Mouse (Mus musculus) thymus, adult 2 months (tissue): Measurements from ENCODE around the gene Akap13. TPM values are rescaled to one million over a fixed set of nuclear protein-coding genes. Genes with fewer than 3 reads are reported as not detected.
A peak's percentile ranks its signal among the peaks of the same experiment; 100 is the strongest.

Experiments used
- DNase-seq: peaks from one replicate; pipeline ENCODE4 v3.0.0; 2021
- H3K27ac ChIP-seq: fragments of 200-500 bp; 2 replicates; pipeline ENCODE4 v1.5.1; 2012; ENCODE audit warnings: low read length, control low read depth; ENCODE audit not compliant: control insufficient read depth, insufficient read depth
- H3K27me3 ChIP-seq: fragments of 200-500 bp; 2 replicates; pipeline ENCODE4 v1.6.1; 2012; ENCODE audit warnings: mild to moderate bottlenecking, low read length, moderate library complexity, mixed read lengths; ENCODE audit not compliant: control insufficient read depth, insufficient read depth
- H3K36me3 ChIP-seq: fragments of 200-500 bp; 2 replicates; pipeline ENCODE4 v1.6.1; 2012; ENCODE audit warnings: mild to moderate bottlenecking, low read length, moderate library complexity; ENCODE audit not compliant: control insufficient read depth, insufficient read depth
- H3K4me1 ChIP-seq: fragments of 200-500 bp; replicated peaks from 2 replicates; pipeline ENCODE4 v1.6.1; 2012; ENCODE audit warnings: low read length; ENCODE audit not compliant: control insufficient read depth, insufficient read depth
- H3K4me3 ChIP-seq: fragments of 200-500 bp; 2 replicates; pipeline ENCODE4 v1.5.1; 2012; ENCODE audit warnings: mild to moderate bottlenecking, low read length, control low read depth, moderate library complexity; ENCODE audit not compliant: control insufficient read depth, insufficient read depth
- CTCF ChIP-seq: fragments of 200-500 bp; IDR thresholded peaks from 2 replicates; pipeline ENCODE4 v1.5.1; 2012; ENCODE audit warnings: mild to moderate bottlenecking, control low read depth, low read length, moderate library complexity, borderline replicate concordance; ENCODE audit not compliant: control insufficient read depth, poor library complexity, insufficient read depth; ENCODE audit errors: extremely low read depth
- POLR2A ChIP-seq: fragments of 200-500 bp; IDR thresholded peaks from 2 replicates; pipeline ENCODE4 v1.6.1; 2012; ENCODE audit warnings: mild to moderate bottlenecking, low read length, control low read depth, moderate library complexity; ENCODE audit not compliant: control insufficient read depth, poor library complexity, insufficient read depth; ENCODE audit errors: extremely low read depth
- WGBS: fragments of 180-500 bp; shearing (Covaris S2); methylation state at CpG from one replicate; pipeline ENCODE4 v1.1.7; 2018; 5-methylcytosine and 5-hydroxymethylcytosine counted together
- polyA plus RNA-seq: library from polyadenylated mRNA; depleted of rRNA; stranded (reverse); fragments of >200 nt; gene quantifications from 2 replicates; pipeline ENCODE4 v1.2.3, GENCODE M21; 2012

The Akap13 gene
- polyA plus RNA-seq, 1 experiment = 47.8 TPM

DNA sequence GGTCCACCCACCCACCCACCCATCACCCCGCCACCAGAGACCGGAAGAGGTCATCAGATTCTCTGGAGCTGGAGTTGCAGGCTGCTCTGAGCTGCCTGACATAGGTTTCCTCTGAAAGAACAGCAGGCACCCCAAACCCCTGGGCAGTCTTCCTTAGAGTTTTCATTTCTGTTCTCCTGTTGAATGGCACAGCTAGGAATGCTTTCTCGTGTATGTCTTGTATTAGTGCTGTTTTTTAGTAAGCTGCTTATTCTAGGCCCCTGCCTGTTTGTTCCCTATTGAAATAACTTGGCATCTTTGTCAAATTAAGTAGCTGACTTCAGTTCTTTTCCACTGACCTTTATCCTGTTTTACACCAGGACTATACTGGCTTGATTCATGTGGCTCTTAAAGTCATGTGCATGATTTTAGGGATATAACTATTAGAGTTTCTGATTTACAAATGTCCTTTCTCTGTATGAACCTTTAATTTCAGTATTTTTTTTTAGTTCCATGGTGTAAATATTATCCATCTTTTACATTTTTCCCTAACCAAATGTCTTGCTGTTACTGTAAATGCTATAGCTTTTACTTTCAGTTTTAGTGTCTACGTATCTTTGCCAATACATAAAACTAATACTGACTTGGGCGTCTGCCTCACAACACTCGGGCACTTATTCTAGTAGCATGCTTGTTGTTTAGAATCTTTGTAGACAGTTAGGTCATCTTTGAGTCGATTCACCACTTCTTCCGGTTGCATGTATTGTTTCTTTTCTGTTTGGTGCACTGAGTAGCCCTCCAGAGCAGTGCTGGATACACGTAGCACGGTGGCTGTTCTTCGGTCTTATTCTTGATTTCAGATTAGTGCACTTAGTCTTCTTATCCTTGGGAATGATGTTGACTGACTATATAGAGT is 200.1 kb downstream of the Akap13 start:
- Histone ChIP-seq H3K27me3 (no peaks in the 10 kb centered on the region), H3K36me3 (no peaks in the 10 kb centered on the region), H3K4me1 (peaks cover 2% of the 10 kb centered on the region; the same call in 1 of the 2 replicates), H3K27ac (peak overlapping the region; percentile 48), H3K4me3 (no peak overlapping the region)
- 14% methylated on average over 11 of the region's 11 CpGs for WGBS
- peak; percentile 25 for DNase-seq
- TF ChIP-seq CTCF = no peak
- TF ChIP-seq POLR2A = no peak

DNA sequence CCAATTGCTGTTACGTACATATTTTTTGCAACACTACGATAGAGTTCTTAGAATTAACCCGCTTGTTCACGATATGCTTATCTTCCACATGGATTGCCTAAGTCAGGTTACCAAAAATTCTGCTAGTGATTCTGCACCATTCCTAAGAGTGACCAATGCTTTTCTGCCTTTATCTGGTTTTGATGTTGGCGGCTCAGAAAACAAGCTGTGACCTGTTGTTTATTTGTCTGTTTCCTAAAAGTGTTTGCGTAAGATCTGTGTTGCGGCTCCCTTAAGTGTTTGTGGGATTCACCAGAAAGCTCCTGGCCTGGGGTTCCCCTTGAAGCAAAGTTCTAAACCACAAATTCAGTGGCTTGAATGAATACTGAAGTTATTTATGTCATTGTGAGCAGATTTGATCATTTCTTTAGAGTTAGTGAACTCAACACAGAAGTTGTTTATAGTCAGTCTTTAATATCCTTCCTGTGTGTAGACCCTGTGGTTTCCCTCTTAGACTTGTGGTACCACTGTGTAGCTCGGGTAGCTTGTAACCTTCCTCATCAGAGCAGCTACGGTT is 201.0 kb downstream of the Akap13 start:
- DNase-seq = no peak
- no peak overlapping the region; the same call in 1 of the 2 replicates for H3K27ac ChIP-seq
- H3K27me3 ChIP-seq = no peaks in the 10 kb centered on the region
- H3K4me1 ChIP-seq = peaks cover 2% of the 10 kb centered on the region; the same call in 1 of the 2 replicates
- TF ChIP-seq CTCF (no peak), POLR2A (no peak)
- no peaks in the 10 kb centered on the region for H3K36me3 ChIP-seq
- 7% methylated on average over 9 of the region's 9 CpGs for WGBS
- no peak overlapping the region for H3K4me3 ChIP-seq

- H3K27ac ChIP-seq = no peak overlapping the region
- no peaks in the 10 kb centered on the region for H3K27me3 ChIP-seq
- H3K36me3 ChIP-seq = no peaks in the 10 kb centered on the region
- peaks cover 2% of the 10 kb centered on the region; the same call in 1 of the 2 replicates for H3K4me1 ChIP-seq
- no peak for DNase-seq
- 17% methylated on average over 1 of the region's 1 CpGs for WGBS
- H3K4me3 ChIP-seq = no peak overlapping the region
- TF ChIP-seq CTCF (no peak), POLR2A (no peak)
These were observed 201.6 kb downstream of the Akap13 start for GRCm38 (mm10) chr7:75656896-75657295.

DNA sequence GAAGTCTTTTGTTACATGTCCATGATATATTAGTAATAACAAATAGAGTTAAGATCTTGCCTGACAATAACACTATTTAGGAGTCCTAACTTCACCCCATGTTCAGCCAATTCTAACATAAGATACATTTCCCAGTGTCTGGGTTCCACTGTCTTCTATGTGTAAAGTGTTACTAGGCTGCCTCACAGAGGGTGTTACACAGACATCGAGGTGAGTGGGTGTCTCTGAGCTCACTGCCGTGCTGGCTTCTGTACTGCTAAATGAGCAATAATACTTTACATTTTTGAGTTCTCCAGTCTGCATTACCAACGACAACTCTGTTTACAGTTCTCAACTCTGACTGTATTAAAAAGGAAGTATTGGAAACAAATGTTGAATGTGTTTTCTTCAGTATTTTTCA is 209.1 kb downstream of the Akap13 start:
- Histone ChIP-seq H3K27me3 (no peaks in the 10 kb centered on the region), H3K4me1 (peaks cover 9% of the 10 kb centered on the region), H3K4me3 (no peak overlapping the region), H3K27ac (no peak overlapping the region), H3K36me3 (peaks cover 37% of the 10 kb centered on the region)
- TF ChIP-seq POLR2A = no peak
- no peak for TF ChIP-seq CTCF
- no peak for DNase-seq
- 94% methylated on average over 3 of the region's 3 CpGs for WGBS

DNA sequence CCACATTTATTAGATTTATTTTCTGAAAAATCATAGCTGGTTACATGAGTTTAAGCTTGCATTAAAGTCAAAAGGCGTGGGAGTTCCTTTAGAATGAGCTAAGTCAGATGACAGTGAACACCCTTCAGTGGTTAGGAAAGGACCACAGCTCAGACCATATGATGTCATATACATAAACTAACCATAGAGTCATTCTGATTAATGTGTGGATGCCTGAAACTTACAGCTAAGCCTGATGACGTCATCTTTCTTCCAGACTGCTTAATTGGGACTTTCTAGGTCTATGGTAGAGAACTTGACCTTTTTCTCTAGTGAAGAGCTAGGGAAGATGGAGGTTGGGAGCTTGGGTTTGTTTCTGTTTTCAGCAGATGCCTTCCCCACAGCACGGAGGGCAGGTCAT is 211.6 kb downstream of the Akap13 start:
- TF ChIP-seq CTCF = no peak
- no peak for TF ChIP-seq POLR2A
- Histone ChIP-seq H3K4me1 (peaks cover 12% of the 10 kb centered on the region), H3K27me3 (no peaks in the 10 kb centered on the region), H3K36me3 (peaks cover 44% of the 10 kb centered on the region), H3K4me3 (no peak overlapping the region), H3K27ac (no peak overlapping the region)
- DNase-seq = no peak
- 96% methylated on average over 3 of the region's 3 CpGs for WGBS

GRCm38 (mm10) chr7:75667531-75667930 is 212.2 kb downstream of the Akap13 start:
- H3K4me3 ChIP-seq = no peak overlapping the region
- H3K27me3 ChIP-seq = no peaks in the 10 kb centered on the region
- no peak for TF ChIP-seq CTCF
- no peak for TF ChIP-seq POLR2A
- no peak overlapping the region for H3K27ac ChIP-seq
- DNase-seq = no peak
- peaks cover 8% of the 10 kb centered on the region for H3K4me1 ChIP-seq
- 98% methylated on average over 6 of the region's 6 CpGs for WGBS
- peaks cover 44% of the 10 kb centered on the region for H3K36me3 ChIP-seq
